ENCODE assay signal across 8 mouse cellular contexts in the genomic region with DNA sequence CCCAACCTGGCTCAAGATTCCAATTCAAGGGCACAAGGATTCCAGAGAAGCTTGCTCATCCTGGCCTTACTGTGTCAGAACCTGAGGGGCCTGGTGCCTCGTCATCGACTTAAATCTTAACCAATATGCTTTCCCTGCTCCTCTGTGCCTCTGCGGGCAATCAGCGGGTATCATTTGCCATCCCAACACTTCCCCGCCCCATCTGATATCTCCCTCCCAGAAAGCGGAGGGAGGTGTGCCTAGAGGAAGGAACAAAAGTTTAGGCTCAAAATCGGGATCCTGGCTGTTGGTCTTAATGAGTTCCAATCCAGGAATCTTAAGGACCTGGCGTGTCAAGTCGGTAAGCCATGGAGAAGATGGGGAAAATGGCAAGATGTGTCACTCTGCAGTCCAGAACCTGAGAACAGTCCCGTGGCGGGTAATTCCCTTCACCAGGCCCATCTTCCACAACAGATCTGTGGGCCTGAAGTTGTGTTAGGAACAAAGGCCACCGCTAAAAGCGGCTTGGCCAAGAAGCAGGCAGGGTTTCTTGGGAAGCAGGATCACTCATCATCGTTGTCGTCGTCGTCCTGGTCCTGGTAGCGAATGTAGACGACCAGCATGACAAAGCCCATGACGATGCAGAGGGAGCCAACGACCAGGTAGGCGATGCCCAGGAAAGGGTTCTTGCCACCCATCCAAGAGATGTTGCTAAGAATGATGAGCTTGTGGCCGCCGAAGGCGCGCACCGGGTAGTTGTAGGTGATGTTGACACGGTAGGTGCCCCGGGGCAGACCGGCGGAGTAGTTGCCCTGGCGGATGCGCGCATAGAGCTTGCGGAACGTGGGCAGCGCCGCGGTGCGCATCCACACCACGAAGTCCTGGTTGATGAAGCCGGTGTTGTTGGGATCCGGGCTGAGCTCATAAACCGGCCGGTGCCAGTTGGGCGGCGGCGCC. TPM values are rescaled to one million over a fixed set of nuclear protein-coding genes. Genes with fewer than 3 reads are reported as not detected.
DNase-seq lines count a peak whose midpoint lies in the region; ATAC-seq and TF ChIP-seq lines count a peak whose summit lies in the region.

No protein-coding gene starts in this region.

- no peaks in the 10 kb centered on the region; the same call in 1 of the 2 replicates for H3K79me2 ChIP-seq in liver, adult 2 months (ENCODE audit: control insufficient read depth, insufficient read depth, low read length)

- peak overlapping the region; percentile 33 for H3K27ac ChIP-seq in liver, adult 2 months (replicated peaks; ENCODE audit: insufficient read depth, low read depth, low read length)
- H3K27ac ChIP-seq in embryonic facial prominence, embryonic 14.5 days (replicated peaks; ENCODE audit: low read depth, low read length): peak overlapping the region; percentile 72; the same call in 1 of the 2 replicates
- H3K27ac ChIP-seq in intestine, embryonic 14.5 days (ENCODE audit: low read depth): no peak overlapping the region
- H3K27ac ChIP-seq in neural tube, embryonic 12.5 days: no peak overlapping the region

- DNase-seq in liver, adult 2 months (ENCODE audit: extremely low read depth, low read depth, low spot score): peak; percentile 75
- DNase-seq in liver: no peak
- no peak for DNase-seq in embryonic facial prominence, embryonic 14.5 days (ENCODE audit: low spot score)
- no peak for DNase-seq in intestine, embryonic 14.5 days (ENCODE audit: low spot score)
- no peak for DNase-seq in ovary, postnatal 36 days (ENCODE audit: low spot score)
- no peak for DNase-seq in embryo, embryonic 11 days
- no peak for DNase-seq in adrenal gland, postnatal 36 days

- H3K4me1 ChIP-seq in liver, adult 2 months (ENCODE audit: control insufficient read depth, insufficient read depth, low read length): peaks cover 9% of the 10 kb centered on the region; the same call in 1 of the 2 replicates
- 0 out of 2 replicates have a peak, but pooled peaks cover 8% of the 10 kb centered on the region for H3K4me1 ChIP-seq in embryonic facial prominence, embryonic 14.5 days (ENCODE audit: control insufficient read depth, insufficient read depth, low read length)
- 0 out of 2 replicates have a peak, but pooled peaks cover 5% of the 10 kb centered on the region for H3K4me1 ChIP-seq in intestine, embryonic 14.5 days (replicated peaks; ENCODE audit: control insufficient read depth, insufficient read depth, low read length)
- peaks cover 12% of the 10 kb centered on the region for H3K4me1 ChIP-seq in neural tube, embryonic 12.5 days

- no peak for TF ChIP-seq CTCF in liver, adult 2 months (IDR thresholded peaks at IDR 0.05; ENCODE audit: low read depth, low read length)

- 7% methylated on average over 48 of the region's 48 CpGs for WGBS in liver, adult 2 months
- 13% methylated on average over 44 of the region's 48 CpGs for WGBS in embryonic facial prominence, embryonic 14.5 days
- WGBS in intestine, embryonic 14.5 days: 13% methylated on average over 48 of the region's 48 CpGs
- 14% methylated on average over 48 of the region's 48 CpGs for WGBS in neural tube, embryonic 12.5 days

- peak; percentile 23; the same call in 1 of the 2 replicates for ATAC-seq in embryonic facial prominence, embryonic 14.5 days (ENCODE audit: low read depth)
- ATAC-seq in intestine, embryonic 14.5 days (replicated peaks; ENCODE audit: low FRiP score, low TSS enrichment, low read depth): no peak
- ATAC-seq in neural tube, embryonic 12.5 days (ENCODE audit: low FRiP score, low read depth): 0 out of 2 replicates have a peak, but pooled peaks have one; percentile 33

- no peaks in the 10 kb centered on the region for H3K27me3 ChIP-seq in liver, adult 2 months (ENCODE audit: control insufficient read depth, insufficient read depth, low read length)
- H3K27me3 ChIP-seq in embryonic facial prominence, embryonic 14.5 days (replicated peaks; ENCODE audit: control insufficient read depth, insufficient read depth, low read length): peaks cover 41% of the 10 kb centered on the region
- peaks cover 69% of the 10 kb centered on the region for H3K27me3 ChIP-seq in intestine, embryonic 14.5 days (replicated peaks; ENCODE audit: control insufficient read depth, insufficient read depth, low read length)
- H3K27me3 ChIP-seq in neural tube, embryonic 12.5 days (replicated peaks): peaks cover 82% of the 10 kb centered on the region

- H3K4me2 ChIP-seq in embryonic facial prominence, embryonic 14.5 days (ENCODE audit: low read depth, low read length): peak overlapping the region; percentile 74
- peak overlapping the region; percentile 62 for H3K4me2 ChIP-seq in intestine, embryonic 14.5 days (ENCODE audit: low read length)
- peak overlapping the region; percentile 64 for H3K4me2 ChIP-seq in neural tube, embryonic 12.5 days (replicated peaks)

- H3K9me3 ChIP-seq in embryonic facial prominence, embryonic 14.5 days (ENCODE audit: control insufficient read depth, low read length): no peaks in the 10 kb centered on the region
- no peaks in the 10 kb centered on the region for H3K9me3 ChIP-seq in intestine, embryonic 14.5 days (ENCODE audit: control insufficient read depth, low read length)
- no peaks in the 10 kb centered on the region for H3K9me3 ChIP-seq in neural tube, embryonic 12.5 days

- 0 out of 2 replicates have a peak, but pooled peaks have one; percentile 11 for TF ChIP-seq POLR2A in liver, adult 2 months (IDR thresholded peaks at IDR 0.05; ENCODE audit: extremely low read depth, insufficient read depth, low read length)

- peak overlapping the region; percentile 66 for H3K4me3 ChIP-seq in liver, adult 2 months (ENCODE audit: insufficient read depth, low read depth, low read length)
- peak overlapping the region; percentile 61 for H3K4me3 ChIP-seq in embryonic facial prominence, embryonic 14.5 days (ENCODE audit: low read depth, low read length)
- H3K4me3 ChIP-seq in intestine, embryonic 14.5 days (ENCODE audit: low read depth, low read length): peak overlapping the region; percentile 37
- H3K4me3 ChIP-seq in neural tube, embryonic 12.5 days: peak overlapping the region; percentile 36

- peak overlapping the region; percentile 77 for H3K9ac ChIP-seq in liver, adult 2 months (ENCODE audit: low read depth, low read length)
- H3K9ac ChIP-seq in embryonic facial prominence, embryonic 14.5 days (ENCODE audit: low read depth, low read length): peak overlapping the region; percentile 75
- H3K9ac ChIP-seq in intestine, embryonic 14.5 days (ENCODE audit: low read length): peak overlapping the region; percentile 43
- peak overlapping the region; percentile 38; the same call in 1 of the 2 replicates for H3K9ac ChIP-seq in neural tube, embryonic 12.5 days

- H3K36me3 ChIP-seq in liver, adult 2 months (ENCODE audit: control insufficient read depth, insufficient read depth, low read length): no peaks in the 10 kb centered on the region
- H3K36me3 ChIP-seq in embryonic facial prominence, embryonic 14.5 days (ENCODE audit: control insufficient read depth, insufficient read depth, low read length): no peaks in the 10 kb centered on the region
- no peaks in the 10 kb centered on the region for H3K36me3 ChIP-seq in intestine, embryonic 14.5 days (ENCODE audit: control insufficient read depth, insufficient read depth, low read length)
- H3K36me3 ChIP-seq in neural tube, embryonic 12.5 days: no peaks in the 10 kb centered on the region

RNA-seq across cellular contexts. Expression of gene Tmem30b, which starts 1.2 kb away (rescaled TPM):
- total RNA-seq in liver, adult 2 months (2014; rRNA removed): 18.9 and 24.4 TPM in 2 replicates
- 23.1 and 23.3 TPM in 2 replicates for polyA plus RNA-seq in liver, adult 2 months (2012; rRNA removed)
- polyA plus RNA-seq in embryonic facial prominence, embryonic 14.5 days (2014; fragmentation: Nextera tagmentation; extraction: Ambion mirVana): 15.6 and 16.5 TPM in 2 replicates
- 34.5 and 41.3 TPM in 2 replicates for polyA plus RNA-seq in intestine, embryonic 14.5 days (2014; fragmentation: Nextera tagmentation; extraction: Ambion mirVana)
- 1.8 and 2.9 TPM in 2 replicates for polyA plus RNA-seq in neural tube, embryonic 12.5 days (2016; fragmentation: Nextera tagmentation; extraction: Ambion mirVana)
- total RNA-seq in adrenal gland, postnatal 36 days (2021): under 1 TPM; 0.10 to 0.13 TPM

RNA-seq across cellular contexts. Expression of gene Prkch, which starts 39.6 kb away (rescaled TPM):
- 5.3 and 5.9 TPM in 2 replicates for total RNA-seq in liver, adult 2 months (2014; rRNA removed)
- 1.3 and 1.5 TPM in 2 replicates for polyA plus RNA-seq in liver, adult 2 months (2012; rRNA removed)
- polyA plus RNA-seq in embryonic facial prominence, embryonic 14.5 days (2014; fragmentation: Nextera tagmentation; extraction: Ambion mirVana): 13.6 TPM in 2 replicates
- 8.0 and 8.3 TPM in 2 replicates for polyA plus RNA-seq in intestine, embryonic 14.5 days (2014; fragmentation: Nextera tagmentation; extraction: Ambion mirVana)
- 14.3 and 14.5 TPM in 2 replicates for polyA plus RNA-seq in neural tube, embryonic 12.5 days (2016; fragmentation: Nextera tagmentation; extraction: Ambion mirVana)
- total RNA-seq in adrenal gland, postnatal 36 days (2021): 10 to 100 TPM; 11.2 to 16.3 TPM

Comparison
In these comparisons a context has a peak if more than half of its experiments do, and no peak if none do; other contexts are left out.
1. H3K27ac ChIP-seq: peak in liver, adult 2 months (single experiment) and embryonic facial prominence, embryonic 14.5 days (single experiment); none in intestine, embryonic 14.5 days (single experiment) and neural tube, embryonic 12.5 days (single experiment).
2. Peak in every context shown above with its lines, with median percentiles within 50 percentile points of each other: H3K4me3 ChIP-seq, H3K9ac ChIP-seq and H3K4me2 ChIP-seq.